Mouse (Mus musculus) small intestine, adult 10 weeks (tissue): ENCODE measurements around the gene Gm26992. TPM values are rescaled to one million over a fixed set of nuclear protein-coding genes. Genes with fewer than 3 reads are reported as not detected.

Experiments used
- polyA plus RNA-seq: library from polyadenylated mRNA; stranded (reverse); fragments of 350-450 nt; fragmentation: Illumina TruSeq; extraction: RNeasy Lipid Tissue Mini Kit (QIAGEN cat#74804); gene quantifications from one replicate; pipeline ENCODE4 v1.2.3, GENCODE M21; 2014; ENCODE audit warnings: low replicate concordance

Gene Gm26992
- not detected for polyA plus RNA-seq

DNA sequence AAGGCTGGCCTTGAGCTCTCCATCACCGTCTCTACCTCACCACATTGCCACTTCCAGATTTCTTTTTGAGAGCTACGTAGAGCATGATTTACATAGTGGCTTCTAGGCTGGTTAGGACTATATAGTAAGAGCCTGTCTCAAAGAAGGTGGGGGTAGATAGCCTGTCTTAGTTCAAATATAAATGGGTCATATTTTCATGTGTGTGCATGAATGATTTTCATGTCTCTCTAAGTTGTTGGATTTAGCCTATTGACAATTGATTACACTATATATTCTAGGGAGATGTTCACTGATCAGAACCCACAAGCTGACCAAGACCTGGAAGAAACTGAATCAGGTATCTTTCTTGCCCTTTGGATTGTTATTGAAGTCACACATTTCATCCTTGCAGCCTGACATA lies at the start of gene Gm26992:
Gm26992 (plus strand) TSS at position 301 of the 400 bp plus-strand sequence.

DNA sequence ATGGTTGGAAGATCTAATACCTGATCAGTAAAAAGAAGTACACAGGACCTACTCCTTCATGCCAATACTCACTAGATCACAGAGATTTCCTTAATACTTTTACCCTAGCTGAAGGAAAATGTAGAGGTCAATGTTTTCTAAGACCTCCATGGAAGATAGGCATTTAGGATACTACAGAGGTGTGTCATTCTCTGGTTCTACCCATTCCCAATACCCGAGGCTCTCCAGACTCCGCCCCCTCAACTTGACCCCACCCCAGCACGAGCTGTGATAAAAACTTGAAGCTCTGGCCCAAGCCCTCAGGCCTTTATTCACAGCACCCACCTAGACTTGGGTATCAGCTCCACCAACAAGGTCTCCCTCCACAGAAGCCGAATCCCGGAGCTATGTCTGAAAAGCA lies 7.6 kb upstream of the Gm26992 start, which contains the start of gene Tsx:
Tsx (plus strand) TSS at position 301 of the 400 bp plus-strand sequence.

Other genes starting within 250 kb of the Gm26992 start
- gene Nap1l2, start 235.4 kb upstream of the Gm26992 start, polyA plus RNA-seq: 1.0 TPM
- gene Cdx4, start 100.6 kb upstream of the Gm26992 start, polyA plus RNA-seq: not detected
- 8.6 TPM for gene Chic1, start 65.5 kb upstream of the Gm26992 start, polyA plus RNA-seq
- gene Tsx, start 7.5 kb upstream of the Gm26992 start, polyA plus RNA-seq: 0.59 TPM
- not detected for gene Zcchc13, start 208.6 kb downstream of the Gm26992 start, polyA plus RNA-seq